Mouse (Mus musculus): Measurements from ENCODE around the gene Efcab2.

DNA sequence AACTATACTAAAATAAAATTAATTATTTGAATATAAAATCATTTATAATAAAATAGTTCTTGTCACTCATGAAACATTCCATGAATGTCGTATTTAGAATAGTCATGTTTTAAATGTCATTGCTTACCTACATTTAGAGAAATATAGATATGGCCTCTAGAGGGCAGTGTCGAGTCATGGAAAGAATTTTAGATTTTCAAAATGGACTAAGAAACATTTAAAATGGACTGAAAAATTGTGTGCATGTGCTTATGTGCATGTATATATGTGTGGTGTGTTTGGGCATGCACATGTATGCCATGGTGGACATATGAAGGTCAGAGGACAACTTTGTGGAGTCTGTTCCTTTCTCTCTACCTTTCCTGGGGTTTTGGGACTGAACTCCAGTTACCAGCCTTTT lies 62.4 kb downstream of the Efcab2 start:
- TF ChIP-seq POLR2A (IDR thresholded peaks at IDR 0.05; ENCODE audit: control insufficient read depth, low read depth, low read length) (no peak), CTCF (IDR thresholded peaks at IDR 0.05; ENCODE audit: control insufficient read depth, insufficient read depth, insufficient replicate concordance, low read depth, low read length) (no peak)
